Mouse (Mus musculus) MEL (cell line): ENCODE measurements around the gene Slc44a1. TPM values are rescaled to one million over a fixed set of nuclear protein-coding genes. Genes with fewer than 3 reads are reported as not detected.

ENCODE experiments used
- DNase-seq: peaks from one replicate; pipeline ENCODE4 v3.0.0; 2011; ENCODE audit warnings: low read depth, low spot score
- H3K27ac ChIP-seq: 2 replicates; pipeline ENCODE4 v1.5.1; 2012; ENCODE audit warnings: low read depth, mild to moderate bottlenecking, control low read depth, low read length, moderate library complexity; ENCODE audit not compliant: control insufficient read depth
- H3K27me3 ChIP-seq, 2 experiments: fragments of 150-350 bp in 1 of 2; sonication (generic) in 1 of 2; 2 replicates each; pipeline ENCODE4 v1.6.1; 2012; ENCODE audit warnings: low read length in 2 of 2, mild to moderate bottlenecking in 2 of 2, improper control_type of control experiment in 1 of 2, moderate library complexity in 1 of 2; ENCODE audit not compliant: insufficient read depth in 2 of 2, control insufficient read depth in 1 of 2
- H3K36me3 ChIP-seq, 2 experiments: 2 replicates each; pipeline ENCODE4 v1.6.1; 2012 to 2014; ENCODE audit warnings: low read length in 2 of 2, improper control_type of control experiment in 1 of 2, inconsistent platforms in 1 of 2, mild to moderate bottlenecking in 1 of 2; ENCODE audit not compliant: insufficient read depth in 2 of 2, control insufficient read depth in 1 of 2
- H3K4me1 ChIP-seq, 2 experiments: fragments of 150-350 bp in 1 of 2; sonication (generic) in 1 of 2; 2 replicates each; pipeline ENCODE4 v1.6.1; 2012; ENCODE audit warnings: low read length in 2 of 2, improper control_type of control experiment in 1 of 2, mild to moderate bottlenecking in 1 of 2; ENCODE audit not compliant: insufficient read depth in 2 of 2, control insufficient read depth in 1 of 2
- H3K4me3 ChIP-seq, 2 experiments: fragments of 150-350 bp in 1 of 2; sonication (generic) in 1 of 2; 2 replicates each; pipeline ENCODE4 v1.5.1; 2012; ENCODE audit warnings: low read depth in 2 of 2, low read length in 2 of 2, mild to moderate bottlenecking in 2 of 2, moderate library complexity in 2 of 2, control low read depth in 1 of 2, improper control_type of control experiment in 1 of 2; ENCODE audit not compliant: control insufficient read depth in 1 of 2, insufficient read depth in 1 of 2
- H3K79me2 ChIP-seq: 2 replicates; pipeline ENCODE4 v1.6.1; 2012; ENCODE audit warnings: mild to moderate bottlenecking, low read length, moderate library complexity; ENCODE audit not compliant: control insufficient read depth, poor library complexity, insufficient read depth
- H3K9ac ChIP-seq: 2 replicates; pipeline ENCODE4 v1.6.1; 2012; ENCODE audit warnings: low read depth, mild to moderate bottlenecking, control low read depth, low read length, moderate library complexity; ENCODE audit not compliant: control insufficient read depth, poor library complexity, severe bottlenecking
- H3K9me3 ChIP-seq: fragments of 150-350 bp; sonication (generic); replicated peaks from 2 replicates; pipeline ENCODE4 v1.6.1; 2012; ENCODE audit warnings: mild to moderate bottlenecking, low read length, improper control_type of control experiment, moderate library complexity; ENCODE audit not compliant: insufficient read depth
- BHLHE40 ChIP-seq: IDR thresholded peaks from 2 replicates; pipeline ENCODE4 v1.6.1; 2012; ENCODE audit warnings: low read depth, mild to moderate bottlenecking, inconsistent platforms, low read length, improper control_type of control experiment, borderline replicate concordance
- CHD2 ChIP-seq: IDR thresholded peaks from 2 replicates; pipeline ENCODE4 v1.6.1; 2011; ENCODE audit warnings: low read length, improper control_type of control experiment
- CTCF ChIP-seq, 3 experiments: IDR thresholded peaks in 2 of 3; conservative IDR thresholded peaks in 1 of 3; 2 replicates each; pipeline ENCODE4 v1.5.1; 2011 to 2012; ENCODE audit warnings: low read length in 3 of 3, low read depth in 2 of 3, mild to moderate bottlenecking in 2 of 3, improper control_type of control experiment in 1 of 3, inconsistent platforms in 1 of 3, mixed read lengths in 1 of 3, moderate library complexity in 1 of 3; ENCODE audit not compliant: control insufficient read depth in 1 of 3, insufficient read depth in 1 of 3, poor library complexity in 1 of 3, severe bottlenecking in 1 of 3
- EP300 ChIP-seq, 2 experiments: IDR thresholded peaks; 2 replicates each; pipeline ENCODE4 v1.6.1; 2011; ENCODE audit warnings: improper control_type of control experiment in 2 of 2, low read length in 2 of 2, low read depth in 1 of 2, mild to moderate bottlenecking in 1 of 2
- ETS1 ChIP-seq: IDR thresholded peaks from 2 replicates; pipeline ENCODE4 v1.6.1; 2012; ENCODE audit warnings: low read depth, mild to moderate bottlenecking, inconsistent platforms, low read length, improper control_type of control experiment, moderate library complexity
- GABPA ChIP-seq: IDR thresholded peaks from 2 replicates; pipeline ENCODE4 v1.6.1; 2012; ENCODE audit warnings: low read depth, mild to moderate bottlenecking, inconsistent platforms, low read length, improper control_type of control experiment, moderate library complexity
- GATA1 ChIP-seq: IDR thresholded peaks from 2 replicates; pipeline ENCODE4 v1.6.1; 2011; ENCODE audit warnings: low read depth, low read length, improper control_type of control experiment
- HCFC1 ChIP-seq: IDR thresholded peaks from 2 replicates; pipeline ENCODE4 v1.6.1; 2012; ENCODE audit warnings: low read depth, mild to moderate bottlenecking, inconsistent platforms, low read length, improper control_type of control experiment, moderate library complexity
- JUND ChIP-seq: IDR thresholded peaks from 2 replicates; pipeline ENCODE4 v1.6.1; 2011; ENCODE audit warnings: low read depth, mild to moderate bottlenecking, improper control_type of control experiment, low read length
- KAT2A ChIP-seq: conservative IDR thresholded peaks from 2 replicates; pipeline ENCODE4 v1.6.1; 2012; ENCODE audit warnings: low read depth, low read length, improper control_type of control experiment, inconsistent platforms
- MAX ChIP-seq: IDR thresholded peaks from 2 replicates; pipeline ENCODE4 v1.6.1; 2011; ENCODE audit warnings: low read length, improper control_type of control experiment
- MAZ ChIP-seq: IDR thresholded peaks from 2 replicates; pipeline ENCODE4 v1.6.1; 2012; ENCODE audit warnings: low read depth, mild to moderate bottlenecking, inconsistent platforms, low read length, improper control_type of control experiment
- MEF2A ChIP-seq: IDR thresholded peaks from 2 replicates; pipeline ENCODE4 v1.6.1; 2014; ENCODE audit warnings: low read depth, mild to moderate bottlenecking, inconsistent platforms, low read length, improper control_type of control experiment; ENCODE audit not compliant: poor library complexity, insufficient replicate concordance, severe bottlenecking; ENCODE audit errors: extremely low read depth
- MXI1 ChIP-seq: IDR thresholded peaks from 2 replicates; pipeline ENCODE4 v1.6.1; 2011; ENCODE audit warnings: mild to moderate bottlenecking, low read depth, low read length, improper control_type of control experiment
- MYB ChIP-seq: IDR thresholded peaks from 2 replicates; pipeline ENCODE4 v1.6.1; 2011; ENCODE audit warnings: mild to moderate bottlenecking, low read depth, low read length, improper control_type of control experiment
- MYC ChIP-seq: IDR thresholded peaks from 2 replicates; pipeline ENCODE4 v1.6.1; 2011; ENCODE audit warnings: low read depth, mild to moderate bottlenecking, low read length, improper control_type of control experiment, moderate library complexity
- POLR2AphosphoS2 ChIP-seq: IDR thresholded peaks from 2 replicates; pipeline ENCODE4 v1.6.1; 2011; ENCODE audit warnings: low read length, improper control_type of control experiment
- RCOR1 ChIP-seq: IDR thresholded peaks from 2 replicates; pipeline ENCODE4 v1.6.1; 2012; ENCODE audit warnings: low read depth, mild to moderate bottlenecking, inconsistent platforms, low read length, improper control_type of control experiment
- SMC3 ChIP-seq: IDR thresholded peaks from 2 replicates; pipeline ENCODE4 v1.6.1; 2011; ENCODE audit warnings: low read depth, low read length, improper control_type of control experiment
- TCF12 ChIP-seq: IDR thresholded peaks from 2 replicates; pipeline ENCODE4 v1.6.1; 2014; ENCODE audit warnings: low read depth, mild to moderate bottlenecking, inconsistent platforms, low read length, improper control_type of control experiment, moderate library complexity
- ZKSCAN1 ChIP-seq: IDR thresholded peaks from 2 replicates; pipeline ENCODE4 v1.6.1; 2012; ENCODE audit warnings: low read depth, mild to moderate bottlenecking, inconsistent platforms, low read length, improper control_type of control experiment, moderate library complexity
- ZMIZ1 ChIP-seq: IDR thresholded peaks from 2 replicates; pipeline ENCODE4 v1.6.1; 2012; ENCODE audit warnings: low read depth, mild to moderate bottlenecking, inconsistent platforms, low read length, improper control_type of control experiment, moderate library complexity
- ZNF384 ChIP-seq: IDR thresholded peaks from 2 replicates; pipeline ENCODE4 v1.6.1; 2012; ENCODE audit warnings: low read depth, mild to moderate bottlenecking, inconsistent platforms, low read length, improper control_type of control experiment
- polyA plus RNA-seq, 2 experiments: library from polyadenylated mRNA; stranded (reverse) in 1 of 2; unstranded in 1 of 2; fragments of >175 nt in 1 of 2; fragments of >200 nt in 1 of 2; gene quantifications; 2 replicates each; pipeline versions ENCODE4 v1.2.1 to v1.2.4; 2012; ENCODE audit warnings: low replicate concordance in 2 of 2, low read depth in 1 of 2; ENCODE audit not compliant: insufficient read length in 2 of 2, insufficient read depth in 1 of 2, missing spikeins in 1 of 2
- total RNA-seq: library from RNA; depleted of rRNA; stranded (reverse); fragments of 300-350 nt; gene quantifications from 2 replicates; pipeline ENCODE4 v1.2.3, GENCODE M21; 2012

The Slc44a1 gene
- total and polyA plus RNA-seq, 3 experiments, result 9.6 to 10.6 TPM; not detected in 1

GRCm38 (mm10) chr4:53521028-53521427, 80.8 kb downstream of the Slc44a1 start:
- Histone ChIP-seq H3K36me3 (peaks cover 0 to 3% of the 10 kb centered on the region in 2 experiments; a peak in 1 of 4 replicates), H3K9me3 (no peaks in the 10 kb centered on the region), H3K27ac (no peak overlapping the region), H3K4me1 (peaks cover 3 to 15% of the 10 kb centered on the region in 2 experiments; a peak in 3 of 4 replicates), H3K4me3 (no peak overlapping the region), H3K79me2 (no peaks in the 10 kb centered on the region), H3K9ac (no peak overlapping the region), H3K27me3 (no peaks in the 10 kb centered on the region)
- no peak for DNase-seq
- TF ChIP-seq ZKSCAN1 (no peak), ZMIZ1 (no peak), GATA1 (no peak), GABPA (no peak), EP300 (IDR thresholded peaks at IDR 0.05; ENCODE audit: low read depth in 1 of 2, low read length in 2 of 2) (no peak), POLR2AphosphoS2 (no peak), JUND (no peak), CTCF (IDR thresholded peaks at IDR 0.05 in 2 of 3, conservative IDR thresholded peaks at IDR 0.05 in 1 of 3; ENCODE audit: control insufficient read depth in 1 of 3, insufficient read depth in 1 of 3, low read depth in 2 of 3, low read length in 3 of 3, poor library complexity in 1 of 3, severe bottlenecking in 1 of 3) (no peak), BHLHE40 (no peak), KAT2A (no peak), CHD2 (no peak)

- Histone ChIP-seq H3K36me3 (peaks cover 0 to 7% of the 10 kb centered on the region in 2 experiments; a peak in 2 of 4 replicates), H3K9me3 (no peaks in the 10 kb centered on the region), H3K9ac (no peak overlapping the region), H3K79me2 (no peaks in the 10 kb centered on the region), H3K27me3 (no peaks in the 10 kb centered on the region), H3K27ac (no peak overlapping the region), H3K4me3 (no peak overlapping the region), H3K4me1 (peaks cover 3 to 16% of the 10 kb centered on the region in 2 experiments; a peak in 3 of 4 replicates)
- DNase-seq, result no peak
- TF ChIP-seq ETS1 (no peak), EP300 (IDR thresholded peaks at IDR 0.05; ENCODE audit: low read depth in 1 of 2, low read length in 2 of 2) (peak; percentile 9 to 11; a peak in 1 of 4 replicates), MAX (no peak), TCF12 (peak; percentile 36; the same call in 1 of the 2 replicates)
Observed at GRCm38 (mm10) chr4:53522655-53523054, 82.4 kb downstream of the Slc44a1 start.

- Histone ChIP-seq H3K4me1 (peaks cover 3 to 8% of the 10 kb centered on the region in 2 experiments; a peak in 2 of 4 replicates), H3K9ac (no peak overlapping the region), H3K36me3 (peaks cover 0 to 4% of the 10 kb centered on the region in 2 experiments; a peak in 1 of 4 replicates), H3K27ac (no peak overlapping the region), H3K4me3 (no peak overlapping the region), H3K9me3 (no peaks in the 10 kb centered on the region), H3K27me3 (no peaks in the 10 kb centered on the region), H3K79me2 (no peaks in the 10 kb centered on the region)
- DNase-seq, result peak; percentile 26
- TF ChIP-seq MAZ, result no peak
- no peak for TF ChIP-seq GATA1
- no peak for TF ChIP-seq CHD2
- TF ChIP-seq ZMIZ1, result no peak
- no peak for TF ChIP-seq HCFC1
- no peak for TF ChIP-seq SMC3
- no peak for TF ChIP-seq CTCF (IDR thresholded peaks at IDR 0.05 in 2 of 3, conservative IDR thresholded peaks at IDR 0.05 in 1 of 3; ENCODE audit: control insufficient read depth in 1 of 3, insufficient read depth in 1 of 3, low read depth in 2 of 3, low read length in 3 of 3, poor library complexity in 1 of 3, severe bottlenecking in 1 of 3)
- TF ChIP-seq MYB, result no peak
- TF ChIP-seq POLR2AphosphoS2, result no peak
- no peak for TF ChIP-seq ZNF384
- no peak for TF ChIP-seq MXI1
- TF ChIP-seq RCOR1, result no peak
- TF ChIP-seq MEF2A, result no peak
- no peak for TF ChIP-seq KAT2A
- TF ChIP-seq MYC, result no peak
- TF ChIP-seq GABPA, result no peak
Observed at GRCm38 (mm10) chr4:53525503-53525902, 85.3 kb downstream of the Slc44a1 start.
